Comparison of ENCODE assay signal across 8 mouse cellular contexts in genomic region chr5:57717906-57718875, GRCm38 (mm10). TPM values are rescaled to one million over a fixed set of nuclear protein-coding genes. Genes with fewer than 3 reads are reported as not detected.
A peak's percentile ranks its signal among the peaks of the same experiment; 100 is the strongest.
DNase-seq lines count a peak whose midpoint lies in the region; ATAC-seq and TF ChIP-seq lines count a peak whose summit lies in the region.

TSS of gene Pcdh7 (plus strand) at chr5:57717967.

- WGBS in bone marrow, adult 2 months: under 1% methylated on average over 70 of the region's 70 CpGs
- WGBS in hindbrain, embryonic 16.5 days: under 1% methylated on average over 70 of the region's 70 CpGs
- WGBS in midbrain, embryonic 10.5 days: under 1% methylated on average over 70 of the region's 70 CpGs
- under 1% methylated on average over 70 of the region's 70 CpGs for whole genome bisulfite sequencing in spleen, adult 2 months

- TF ChIP-seq CTCF in bone marrow, adult 2 months (IDR thresholded peaks at IDR 0.05; ENCODE audit: control insufficient read depth, insufficient read depth, low read length): no peak
- TF ChIP-seq CTCF in cortical plate, adult 2 months (IDR thresholded peaks at IDR 0.05; ENCODE audit: extremely low read depth, insufficient read depth, low read length): no peak
- no peak for TF ChIP-seq CTCF in spleen, adult 2 months (IDR thresholded peaks at IDR 0.05; ENCODE audit: extremely low read depth, insufficient read depth, insufficient read length, insufficient replicate concordance)

- 0 out of 2 replicates have a peak, but pooled peaks have one; percentile 28 for TF ChIP-seq POLR2A in bone marrow, adult 2 months (IDR thresholded peaks at IDR 0.05; ENCODE audit: borderline replicate concordance, control insufficient read depth, low read depth, low read length)
- peak; percentile 89 for TF ChIP-seq POLR2A in cortical plate, adult 2 months (IDR thresholded peaks at IDR 0.05; ENCODE audit: extremely low read depth, insufficient read depth, low read length)
- TF ChIP-seq POLR2A in spleen, adult 2 months (IDR thresholded peaks at IDR 0.05; ENCODE audit: low read depth, low read length): no peak

- H3K9me3 ChIP-seq in hindbrain, embryonic 16.5 days (ENCODE audit: control insufficient read depth, low read length): no peaks in the 10 kb centered on the region
- no peaks in the 10 kb centered on the region for H3K9me3 ChIP-seq in midbrain, embryonic 10.5 days (replicated peaks)

- H3K36me3 ChIP-seq in hindbrain, embryonic 16.5 days (ENCODE audit: control insufficient read depth, insufficient read depth, low read length): no peaks in the 10 kb centered on the region
- H3K36me3 ChIP-seq in midbrain, embryonic 10.5 days: no peaks in the 10 kb centered on the region
- no peaks in the 10 kb centered on the region for H3K36me3 ChIP-seq in spleen, adult 2 months (ENCODE audit: control insufficient read depth, insufficient read depth, low read length)

- H3K27me3 ChIP-seq in hindbrain, embryonic 16.5 days (replicated peaks; ENCODE audit: control insufficient read depth, insufficient read depth, low read length): no peaks in the 10 kb centered on the region
- H3K27me3 ChIP-seq in midbrain, embryonic 10.5 days (ENCODE audit: low read depth, poor library complexity, severe bottlenecking): peaks cover 44% of the 10 kb centered on the region
- H3K27me3 ChIP-seq in spleen, adult 2 months (ENCODE audit: control insufficient read depth, insufficient read depth, low read length): peaks cover 31% of the 10 kb centered on the region

- DNase-seq in gastrocnemius, postnatal 10 days: peak; percentile 44
- DNase-seq in left cerebral cortex, postnatal 36 days (ENCODE audit: low spot score in 2 of 2): peak; percentile 77 to 78
- peak; percentile 74 for DNase-seq in midbrain, embryonic 10.5 days (ENCODE audit: low spot score)
- DNase-seq in spleen, adult 2 months (ENCODE audit: low read depth in 1 of 2, low spot score in 2 of 2): no peak

- H3K9ac ChIP-seq in hindbrain, embryonic 16.5 days (ENCODE audit: low read depth, low read length): peak within 1 kb of the TSS; percentile 88

- intact Hi-C loops in left cerebral cortex, postnatal 36 days (cut with DNase I): loop anchor here (5.0 to 10.0 kb wide), 3 partner anchors 237 to 1019 kb away; no protein-coding TSS in a partner anchor

- H3K27ac ChIP-seq in bone marrow, adult 2 months (ENCODE audit: control insufficient read depth, insufficient read depth, low read depth, low read length, poor library complexity): no peak within 1 kb of the TSS; the same call in 1 of the 2 replicates
- peak within 1 kb of the TSS; percentile 46 for H3K27ac ChIP-seq in cortical plate, adult 2 months (ENCODE audit: insufficient read depth, low read length)
- peak within 1 kb of the TSS; percentile 91 for H3K27ac ChIP-seq in hindbrain, embryonic 16.5 days (ENCODE audit: low read depth, low read length)
- peak within 1 kb of the TSS; percentile 89 for H3K27ac ChIP-seq in midbrain, embryonic 10.5 days (replicated peaks)
- peak within 1 kb of the TSS; percentile 21; the same call in 1 of the 2 replicates for H3K27ac ChIP-seq in spleen, adult 2 months (ENCODE audit: insufficient read depth, low read length)

- H3K4me3 ChIP-seq in bone marrow, adult 2 months (replicated peaks; ENCODE audit: control insufficient read depth, low read depth, low read length): peak within 1 kb of the TSS; percentile 65
- H3K4me3 ChIP-seq in cortical plate, adult 2 months (ENCODE audit: insufficient read depth, low read length): peak within 1 kb of the TSS; percentile 100
- H3K4me3 ChIP-seq in hindbrain, embryonic 16.5 days (ENCODE audit: low read length): peak within 1 kb of the TSS; percentile 85
- peak within 1 kb of the TSS; percentile 72 for H3K4me3 ChIP-seq in midbrain, embryonic 10.5 days
- H3K4me3 ChIP-seq in spleen, adult 2 months (ENCODE audit: extremely low read depth, insufficient read depth, insufficient read length): peak within 1 kb of the TSS; percentile 39

- peak; percentile 60 for ATAC-seq in hindbrain, embryonic 16.5 days
- ATAC-seq in inflammation-experienced regulatory T-cells, adult 6 months: no peak

- H3K4me1 ChIP-seq in bone marrow, adult 2 months (ENCODE audit: control insufficient read depth, insufficient read depth, low read length): no peaks in the 10 kb centered on the region; the same call in 1 of the 2 replicates
- H3K4me1 ChIP-seq in cortical plate, adult 2 months (ENCODE audit: control insufficient read depth, insufficient read depth, low read length): no peaks in the 10 kb centered on the region; the same call in 1 of the 2 replicates
- H3K4me1 ChIP-seq in hindbrain, embryonic 16.5 days (ENCODE audit: control insufficient read depth, insufficient read depth, low read depth, low read length): peaks cover 3% of the 10 kb centered on the region; the same call in 1 of the 2 replicates
- peaks cover 44% of the 10 kb centered on the region for H3K4me1 ChIP-seq in midbrain, embryonic 10.5 days
- H3K4me1 ChIP-seq in spleen, adult 2 months (ENCODE audit: control insufficient read depth, insufficient read depth, insufficient read length): peaks cover 10% of the 10 kb centered on the region

- peak within 1 kb of the TSS; percentile 77 for H3K4me2 ChIP-seq in hindbrain, embryonic 16.5 days (ENCODE audit: low read length)

RNA-seq across cellular contexts. Expression of gene Pcdh7, which starts in this region (rescaled TPM):
- 0.49 and 3.7 TPM in 2 replicates for polyA plus RNA-seq in bone marrow, adult 2 months (2011; ENCODE audit: insufficient read depth, insufficient read length, low replicate concordance, missing spikeins)
- 44.2 and 47.8 TPM in 2 replicates for polyA plus RNA-seq in cortical plate, adult 2 months (2012; rRNA removed)
- total RNA-seq in gastrocnemius, postnatal 10 days (2021): 10 to 100 TPM in 1 of 2 experiments, 1 to 10 TPM in 1; 9.6 to 16.8 TPM
- polyA plus RNA-seq in hindbrain, embryonic 16.5 days (2015; fragmentation: Nextera tagmentation; extraction: Ambion mirVana): 23.2 and 28.9 TPM in 2 replicates
- 100 to 1,000 TPM; 152 to 173 TPM for total RNA-seq in left cerebral cortex, postnatal 36 days (2021)
- polyA plus RNA-seq in midbrain, embryonic 10.5 days (2016; fragmentation: Nextera tagmentation; extraction: Ambion mirVana): 4.0 and 4.9 TPM in 2 replicates
- polyA plus RNA-seq in spleen, adult 2 months (2012; rRNA removed): 2.3 and 2.8 TPM in 2 replicates
- not detected for polyA plus RNA-seq in inflammation-experienced regulatory T-cells, adult 6 months (2017; shearing (Covaris generic))

Comparison
In these comparisons a context has a peak if more than half of its experiments do, and no peak if none do; other contexts are left out.
1. RNA of gene Pcdh7 (total RNA-seq): 152 to 173 TPM in left cerebral cortex, postnatal 36 days; 9.6 to 16.8 TPM in gastrocnemius, postnatal 10 days; every median in the first group is over 4 times any median in the second.
2. H3K4me3 ChIP-seq: peak in every context shown above with its lines; median percentile 100 in cortical plate, adult 2 months; 85 in hindbrain, embryonic 16.5 days; 72 in midbrain, embryonic 10.5 days; 65 in bone marrow, adult 2 months; 39 in spleen, adult 2 months.
3. DNase-seq: peak in gastrocnemius, postnatal 10 days (single experiment), left cerebral cortex, postnatal 36 days (2 of 2) and midbrain, embryonic 10.5 days (single experiment); none in spleen, adult 2 months (0 of 2).